Mouse (Mus musculus): Measurements from ENCODE around the gene Gm5148.

DNA sequence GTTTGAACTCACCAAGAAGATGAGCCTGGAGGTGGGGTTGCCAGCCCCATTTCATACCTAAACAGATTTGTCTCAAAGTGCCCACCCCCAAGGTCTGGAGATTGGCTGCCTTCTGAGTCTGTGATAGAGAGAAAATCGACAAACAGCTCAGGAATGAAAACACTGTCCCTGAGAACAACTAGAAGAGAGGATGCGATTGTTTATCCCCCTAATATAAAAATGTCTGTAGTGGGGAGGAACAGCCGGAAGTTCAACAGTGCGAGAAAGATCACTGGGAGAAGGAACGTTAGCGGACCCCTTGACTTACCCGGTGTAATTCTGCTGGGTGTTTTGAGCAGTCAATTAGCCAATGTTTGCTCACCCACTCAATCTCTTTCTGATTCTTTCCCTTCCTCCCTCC, 38.1 kb downstream of the Gm5148 start:
- no peak for TF ChIP-seq CTCF (conservative IDR thresholded peaks at IDR 0.05; ENCODE audit: low read length)
- TF ChIP-seq NANOG (IDR thresholded peaks at IDR 0.05; ENCODE audit: borderline replicate concordance, low read length): no peak
- TF ChIP-seq POU5F1 (IDR thresholded peaks at IDR 0.05; ENCODE audit: borderline replicate concordance, low read length): no peak

Data from E14TG2a.4 (cell line).